Mouse (Mus musculus): ENCODE data around the gene Catsper2.
"Not testable (repeated sequence)": the region's sequence is repeated elsewhere in the genome, so short reads cannot be mapped to it uniquely, and the experiment has no call there.

DNA sequence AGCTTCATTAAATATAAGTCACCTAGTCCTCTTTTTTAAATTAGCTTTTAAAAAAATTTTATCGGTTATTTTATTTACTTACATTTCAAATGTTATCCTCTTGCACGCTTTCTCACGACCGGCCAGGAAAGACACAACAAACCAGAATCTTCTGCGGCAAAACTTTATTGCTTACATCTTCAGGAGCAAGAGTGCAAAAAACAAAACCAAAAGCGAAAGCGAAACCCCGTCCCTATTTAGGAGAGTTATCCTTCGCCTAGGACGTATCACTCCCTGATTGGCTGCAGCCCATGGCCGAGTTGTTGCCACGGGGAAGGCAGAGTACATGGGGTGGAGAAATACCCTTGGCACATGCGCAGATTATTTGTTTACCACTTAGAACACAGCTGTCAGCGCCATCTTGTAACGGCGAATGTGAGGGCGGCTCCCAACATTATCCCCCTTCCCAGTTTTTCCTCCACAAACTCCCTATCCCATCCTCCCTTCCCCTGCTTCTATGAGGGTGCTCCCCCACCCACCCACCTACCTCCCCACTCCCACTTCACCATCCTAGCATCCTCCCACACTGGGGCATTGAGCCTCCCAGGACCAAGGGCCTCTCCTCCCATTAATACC lies 26.5 kb downstream of the Catsper2 start, which contains the start of gene Strc:
- not testable (repeated sequence) for TF ChIP-seq CTCF (IDR thresholded peaks at IDR 0.05; ENCODE audit: low read depth); EP300 (optimal IDR thresholded peaks at IDR 0.05)
